8 mouse cellular contexts compared by ENCODE assay signal in the genomic region with DNA sequence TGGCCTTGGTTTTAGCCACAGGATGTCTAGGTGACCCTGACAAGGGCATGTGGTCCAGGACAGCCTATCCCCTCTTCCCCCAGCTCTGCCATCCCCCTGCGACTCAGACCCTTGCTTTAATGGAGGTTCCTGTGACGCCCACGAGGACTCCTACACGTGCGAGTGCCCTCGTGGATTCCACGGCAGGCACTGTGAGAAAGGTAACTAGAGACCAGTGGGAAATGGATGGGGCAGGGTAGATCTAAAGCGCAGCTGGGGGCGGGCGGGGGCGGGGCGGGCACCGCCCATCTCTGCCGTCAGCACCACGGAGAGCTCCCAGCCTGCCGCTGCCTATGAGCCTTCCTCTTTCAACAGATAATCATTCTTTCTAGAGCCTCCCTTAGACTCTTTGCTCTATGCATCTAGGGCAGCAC. TPM values are rescaled to one million over a fixed set of nuclear protein-coding genes. Genes with fewer than 3 reads are reported as not detected.
DNase-seq lines count a peak whose midpoint lies in the region; TF ChIP-seq lines count a peak whose summit lies in the region.

No protein-coding gene starts in this region.

- no peak for TF ChIP-seq POLR2A in myocyte (IDR thresholded peaks at IDR 0.05; ENCODE audit: insufficient read length, low read depth)

- no peak overlapping the region for H3ac ChIP-seq in myocyte (ENCODE audit: control insufficient read depth, insufficient read length)

- no peak overlapping the region for H3K27ac ChIP-seq in gastrocnemius, adult 2 months

- intact Hi-C loops in gastrocnemius, adult 2 months (cut with DNase I), result no loop called here
- intact Hi-C loops in left cerebral cortex, postnatal 14 days (cut with DNase I), result no loop called here

- DNase-seq in gastrocnemius, postnatal 10 days, result peak; percentile 32
- DNase-seq in gastrocnemius, adult 2 months, result no peak
- peak; percentile 35 for DNase-seq in CD4-positive helper T cell, adult 2 months (ENCODE audit: low read depth, low spot score)
- DNase-seq in embryo, embryonic 9.5 days (ENCODE audit: extremely low spot score), result peak; percentile 68
- peak; percentile 75 for DNase-seq in kidney, postnatal 10 days
- DNase-seq in cerebellum, adult 8-10 months, result no peak
- no peak for DNase-seq in left cerebral cortex, postnatal 14 days (ENCODE audit: low spot score in 2 of 2)

- H3K36me3 ChIP-seq in myocyte (ENCODE audit: control insufficient read depth, insufficient read depth), result no peaks in the 10 kb centered on the region

- no peaks in the 10 kb centered on the region for H3K79me2 ChIP-seq in myocyte (ENCODE audit: control insufficient read depth, insufficient read depth)

- TF ChIP-seq CTCF in gastrocnemius, adult 2 months (IDR thresholded peaks at IDR 0.05), result no peak

- H3K27me3 ChIP-seq in myocyte (ENCODE audit: control insufficient read depth, insufficient read depth, insufficient read length), result no peaks in the 10 kb centered on the region

- H3K4me2 ChIP-seq in myocyte (ENCODE audit: low read depth), result no peak overlapping the region

- no peak overlapping the region for H3K4me3 ChIP-seq in gastrocnemius, adult 2 months
- no peak overlapping the region for H3K4me3 ChIP-seq in myocyte

TF ChIP-seq in myocyte, 11 proteins besides CTCF, POLR2A, EP300 and RAD21:
- TF ChIP-seq TCF3 (IDR thresholded peaks at IDR 0.05; ENCODE audit: insufficient read length, low read depth) (no peak), REST (IDR thresholded peaks at IDR 0.05; ENCODE audit: insufficient read depth, insufficient read length) (peak; percentile 85), SRF (IDR thresholded peaks at IDR 0.05; ENCODE audit: control insufficient read depth, insufficient read length, low read depth) (no peak), POLR2AphosphoS2 (IDR thresholded peaks at IDR 0.05; ENCODE audit: insufficient read length, low read depth) (no peak), TCF12 (IDR thresholded peaks at IDR 0.05; ENCODE audit: insufficient read depth, poor library complexity, severe bottlenecking) (no peak), MYOD1 (IDR thresholded peaks at IDR 0.05; ENCODE audit: control insufficient read depth in 1 of 3, insufficient read length in 2 of 3, low read depth in 2 of 3) (no peak), E2F4 (IDR thresholded peaks at IDR 0.05; ENCODE audit: insufficient read depth) (no peak)

RNA-seq across cellular contexts. Expression of gene Mterf4, which starts 33.3 kb away (rescaled TPM):
- 10 to 100 TPM in 1 of 2 experiments, 1 to 10 TPM in 1; 9.9 to 10.2 TPM for total RNA-seq in gastrocnemius, postnatal 10 days (2021)
- 10 to 100 TPM in 1 of 2 experiments, 1 to 10 TPM in 1; 8.7 to 12.1 TPM for total RNA-seq in gastrocnemius, adult 2 months (2021)
- 16.5 TPM for polyA plus RNA-seq in myocyte (2012; fragmentation: generic; extraction: Trizol)
- 10 to 100 TPM; 19.1 to 19.4 TPM for total RNA-seq in left cerebral cortex, postnatal 14 days (2021)

RNA-seq across cellular contexts. Expression of gene Sned1, which starts 36.8 kb away (rescaled TPM):
- total RNA-seq in gastrocnemius, postnatal 10 days (2021), result 1 to 10 TPM; 5.9 to 9.7 TPM
- 1 to 10 TPM; 5.1 to 5.4 TPM for total RNA-seq in gastrocnemius, adult 2 months (2021)
- 0.20 TPM for polyA plus RNA-seq in myocyte (2012; fragmentation: generic; extraction: Trizol)
- total RNA-seq in left cerebral cortex, postnatal 14 days (2021), result 1 to 10 TPM; 7.7 to 8.2 TPM

Comparison
In these comparisons a context has a peak if more than half of its experiments do, and no peak if none do; other contexts are left out.
1. DNase-seq: peak in gastrocnemius, postnatal 10 days (single experiment), CD4-positive helper T cell, adult 2 months (single experiment), embryo, embryonic 9.5 days (single experiment) and kidney, postnatal 10 days (single experiment); none in gastrocnemius, adult 2 months (single experiment), cerebellum, adult 8-10 months (single experiment) and left cerebral cortex, postnatal 14 days (0 of 2).